Mouse (Mus musculus) left cerebral cortex, adult 8-10 months (tissue): ENCODE measurements around the gene Hist1h2aa. TPM values are rescaled to one million over a fixed set of nuclear protein-coding genes. Genes with fewer than 3 reads are reported as not detected.

Experiments used
- DNase-seq, 2 experiments: peaks; one replicate each; pipeline ENCODE4 v3.0.0; 2022; ENCODE audit warnings: low spot score in 2 of 2
- microRNA-seq, 2 experiments: library from miRNA; unstranded; fragments of <30 nt; microRNA quantifications; one replicate each; pipeline ENCODE4 v1.2.0; 2022
- total RNA-seq, 4 experiments: library from RNA; stranded (reverse); gene quantifications; 2 replicates each; pipeline ENCODE4 v1.2.4; 2022

Hist1h2aa gene
- total RNA-seq, 4 experiments from 2014 or later = not detected

- DNase-seq = no peak
These were observed 8.6 kb downstream of the Hist1h2aa start for GRCm38 (mm10) chr13:23942861-23943260.

- no peak for DNase-seq
These were observed 12.0 kb downstream of the Hist1h2aa start for GRCm38 (mm10) chr13:23946254-23946653.

- no peak for DNase-seq
These were observed 15.4 kb downstream of the Hist1h2aa start for GRCm38 (mm10) chr13:23949484-23950246.

- no peak for DNase-seq
These were observed 16.7 kb downstream of the Hist1h2aa start for GRCm38 (mm10) chr13:23950928-23951327.

- DNase-seq = no peak
These were observed 25.5 kb downstream of the Hist1h2aa start for GRCm38 (mm10) chr13:23959776-23960175.

DNA sequence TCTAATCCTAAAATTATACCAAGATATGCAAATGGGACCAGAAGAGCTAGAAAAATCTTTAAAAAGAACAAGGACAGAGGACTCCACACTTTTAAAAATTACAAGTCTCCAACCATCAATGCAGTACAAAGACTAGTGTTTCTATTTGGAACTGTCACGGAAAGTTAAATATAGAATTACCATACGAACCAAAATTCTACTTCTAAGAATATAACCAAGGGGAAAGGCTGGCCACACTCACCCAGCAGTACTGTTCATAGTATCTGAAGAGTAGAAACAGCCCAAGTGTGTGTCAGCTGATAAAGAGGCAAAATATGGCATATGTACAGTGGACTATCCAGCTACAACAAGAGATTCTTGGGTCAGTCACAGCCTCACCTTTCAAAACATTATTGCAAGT lies 30.6 kb downstream of the Hist1h2aa start:
- no peak for DNase-seq

- DNase-seq = no peak
These were observed 37.6 kb downstream of the Hist1h2aa start for GRCm38 (mm10) chr13:23971870-23972269.

DNA sequence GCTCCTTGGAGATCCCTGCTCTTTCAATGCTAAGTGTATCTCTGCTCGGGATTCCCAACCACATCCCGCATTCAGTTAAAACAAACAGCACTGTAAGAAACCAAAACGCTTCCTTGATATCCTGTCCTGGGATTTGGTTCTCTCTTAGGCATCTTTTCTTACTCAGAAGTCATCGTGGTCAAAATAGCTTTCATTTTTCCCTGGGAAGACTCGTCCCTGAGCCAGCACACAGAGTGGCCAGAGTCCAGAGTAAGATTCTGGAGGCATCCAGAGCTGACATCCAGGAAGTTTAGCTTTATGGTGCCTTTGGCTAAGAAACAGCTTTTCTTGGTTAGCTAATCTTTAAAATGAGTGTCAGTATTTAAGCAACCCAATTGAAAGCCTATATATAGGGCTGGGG lies 38.0 kb downstream of the Hist1h2aa start:
- DNase-seq = no peak

Small RNA genes lying within 50 kb of the gene (microRNA-seq; reads per million reads assigned to microRNA genes)
- gene Gm44344 = 0 reads per million in 2 experiments

Other genes with a start within 250 kb of the Hist1h2aa start
- gene Hist1h1t, start 238.6 kb upstream of the Hist1h2aa start, total RNA-seq = under 1 TPM in 1 of 4 experiments, not detected in 3; 0.41 TPM
- 100 to 1,000 TPM in 2 of 4 experiments, 10 to 100 TPM in 2; 87.8 to 116 (median 99.2) TPM for gene Hist1h4c, start 236.0 kb upstream of the Hist1h2aa start, total RNA-seq
- gene Hfe, start 223.6 kb upstream of the Hist1h2aa start, total RNA-seq = 1 to 10 TPM; 3.4 to 7.7 (median 4.6) TPM
- gene Hist1h1c, start 195.7 kb upstream of the Hist1h2aa start, total RNA-seq = 10 to 100 TPM; 69.7 to 80.4 (median 72.8) TPM
- 1 to 10 TPM; 1.1 to 3.3 (median 2.8) TPM for gene Hist1h3c, start 188.9 kb upstream of the Hist1h2aa start, total RNA-seq
- 10 to 100 TPM; 12.3 to 18.8 (median 16.3) TPM for gene Hist1h2bb, start 187.7 kb upstream of the Hist1h2aa start, total RNA-seq
- 10 to 100 TPM; 18.4 to 30.4 (median 21.0) TPM for gene Hist1h2ab, start 183.3 kb upstream of the Hist1h2aa start, total RNA-seq
- gene Hist1h3b, start 182.2 kb upstream of the Hist1h2aa start, total RNA-seq = 10 to 100 TPM in 1 of 4 experiments, 1 to 10 TPM in 3; 5.3 to 12.2 (median 8.1) TPM
- gene Hist1h4b, start 177.4 kb upstream of the Hist1h2aa start, total RNA-seq = 10 to 100 TPM; 53.3 to 70.8 (median 63.3) TPM
- 10 to 100 TPM; 43.4 to 63.5 (median 58.0) TPM for gene Hist1h4a, start 173.2 kb upstream of the Hist1h2aa start, total RNA-seq
- 10 to 100 TPM; 33.9 to 55.0 (median 40.9) TPM for gene Hist1h3a, start 172.1 kb upstream of the Hist1h2aa start, total RNA-seq
- 10 to 100 TPM; 29.7 to 32.8 (median 30.7) TPM for gene Hist1h1a, start 170.8 kb upstream of the Hist1h2aa start, total RNA-seq
- gene Trim38, start 164.5 kb upstream of the Hist1h2aa start, total RNA-seq = not detected
- gene Slc17a2, start 127.5 kb upstream of the Hist1h2aa start, total RNA-seq = not detected
- under 1 TPM in 1 of 4 experiments, not detected in 3; 0.25 TPM for gene Slc17a3, start 95.0 kb upstream of the Hist1h2aa start, total RNA-seq
- gene Slc17a1, start 66.7 kb upstream of the Hist1h2aa start, total RNA-seq = not detected
- not detected for gene Slc17a4, start 19.5 kb upstream of the Hist1h2aa start, total RNA-seq
- not detected for gene Hist1h2ba, start 306 bp upstream of the Hist1h2aa start, total RNA-seq
- 1 to 10 TPM in 1 of 4 experiments, under 1 TPM in 3; 0.51 to 1.7 (median 0.69) TPM for gene Scgn, start 56.8 kb downstream of the Hist1h2aa start, total RNA-seq